Comparison of ENCODE assay signal across 15 mouse cellular contexts in genomic region chr1:166169713-166170112, GRCm38 (mm10). TPM values are rescaled to one million over a fixed set of nuclear protein-coding genes. Genes with fewer than 3 reads are reported as not detected.
"Had no signal": no experiment of that assay in that cellular context is flagged by ENCODE, and none has a peak within 500 bp of the region (broad histone marks: within the 10 kb centered on the region; RNA-seq: fewer than 3 reads in every experiment).

No protein-coding gene starts in this region.

- DNase-seq: lung, adult 18-20 months; lung, embryonic 14.5 days; lung, postnatal 10 days; lung, postnatal 4 days; midbrain, embryonic 14.5 days; retina, postnatal 1 day; right cerebral cortex, adult 18-20 months; right cerebral cortex, postnatal 25 days; right cerebral cortex, postnatal 4 days; spleen, adult 18-20 months; thymus, adult 18-20 months; thymus, postnatal 14 days; thymus, postnatal 36 days had no signal

RNA-seq across cellular contexts. Expression of gene Gpa33, which starts 39.7 kb away (rescaled TPM):
- total RNA-seq: megakaryocyte, adult 5-6 weeks; megakaryocyte-erythroid progenitor cell, adult 5-6 weeks had no signal

RNA-seq across cellular contexts. Expression of gene Dusp27, which starts 42.0 kb away (rescaled TPM):
- total RNA-seq: megakaryocyte, adult 5-6 weeks; megakaryocyte-erythroid progenitor cell, adult 5-6 weeks had no signal
